Mouse (Mus musculus) midbrain, embryonic 13.5 days (tissue): ENCODE data around the gene Olfr1274-ps. TPM values are rescaled to one million over a fixed set of nuclear protein-coding genes. Genes with fewer than 3 reads are reported as not detected.
"Not testable (repeated sequence)": the region's sequence is repeated elsewhere in the genome, so short reads cannot be mapped to it uniquely, and the experiment has no call there.

Source experiments
- ATAC-seq: fragments of 200-750 bp; cut with Nextera tagmentation; 2 replicates; pipeline ENCODE4 v1.8.0; 2017; ENCODE audit warnings: mild to moderate bottlenecking, moderate TSS enrichment, moderate library complexity
- H3K27ac ChIP-seq: fragments of 300-500 bp; sonication (generic); 2 replicates; pipeline ENCODE4 v1.5.1; 2015; ENCODE audit warnings: inconsistent platforms, mild to moderate bottlenecking, moderate library complexity
- H3K27me3 ChIP-seq: fragments of 300-500 bp; sonication (generic); 2 replicates; pipeline ENCODE4 v1.6.1; 2015; ENCODE audit warnings: mild to moderate bottlenecking, inconsistent platforms
- H3K36me3 ChIP-seq: fragments of 300-500 bp; sonication (generic); 2 replicates; pipeline ENCODE4 v1.6.1; 2015; ENCODE audit warnings: mild to moderate bottlenecking, inconsistent platforms
- H3K4me1 ChIP-seq: fragments of 300-500 bp; sonication (generic); replicated peaks from 2 replicates; pipeline ENCODE4 v1.6.1; 2015; ENCODE audit warnings: inconsistent platforms
- H3K4me2 ChIP-seq: fragments of 300-500 bp; sonication (generic); replicated peaks from 2 replicates; pipeline ENCODE4 v1.6.1; 2015; ENCODE audit warnings: moderate library complexity, mild to moderate bottlenecking, inconsistent platforms
- H3K4me3 ChIP-seq: fragments of 300-500 bp; sonication (generic); replicated peaks from 2 replicates; pipeline ENCODE4 v1.5.1; 2015; ENCODE audit warnings: mild to moderate bottlenecking, inconsistent platforms
- H3K9ac ChIP-seq: fragments of 300-500 bp; sonication (generic); replicated peaks from 2 replicates; pipeline ENCODE4 v1.6.1; 2015; ENCODE audit warnings: mild to moderate bottlenecking, inconsistent platforms
- H3K9me3 ChIP-seq: fragments of 300-500 bp; sonication (generic); 2 replicates; pipeline ENCODE4 v1.6.1; 2016; ENCODE audit warnings: mild to moderate bottlenecking, inconsistent platforms
- WGBS: fragments of 180-500 bp; shearing (Covaris S2); methylation state at CpG from one replicate; pipeline ENCODE4 v1.1.7; 2015; 5-methylcytosine and 5-hydroxymethylcytosine counted together
- polyA plus RNA-seq: library from polyadenylated mRNA; unstranded; fragments of >200 nt; fragmentation: Nextera tagmentation; extraction: Ambion mirVana; gene quantifications from 2 replicates; pipeline ENCODE4 v1.2.1, GENCODE M21; 2015

Gene Olfr1274-ps
- polyA plus RNA-seq, 1 experiment from 2014 or later, result not detected

- H3K4me3 ChIP-seq, H3K27me3 ChIP-seq, H3K27ac ChIP-seq, H3K9me3 ChIP-seq, H3K9ac ChIP-seq, H3K36me3 ChIP-seq, H3K4me1 ChIP-seq, ATAC-seq, H3K4me2 ChIP-seq: not testable (repeated sequence)
- 56% methylated on average over 4 of the region's 4 CpGs for WGBS
These were observed 43.3 kb downstream of the Olfr1274-ps start for GRCm38 (mm10) chr2:90441811-90442210.

GRCm38 (mm10) chr2:90443811-90444210, 45.3 kb downstream of the Olfr1274-ps start:
- Histone ChIP-seq H3K4me2 (no peak overlapping the region), H3K27ac (no peak overlapping the region), H3K27me3 (no peaks in the 10 kb centered on the region), H3K9me3 (no peaks in the 10 kb centered on the region), H3K36me3 (peaks cover 3% of the 10 kb centered on the region), H3K9ac (no peak overlapping the region), H3K4me1 (no peaks in the 10 kb centered on the region), H3K4me3 (no peak overlapping the region)
- no peak for ATAC-seq
- 89% methylated on average over 5 of the region's 5 CpGs for WGBS

- no peak overlapping the region for H3K4me3 ChIP-seq
- no peaks in the 10 kb centered on the region for H3K27me3 ChIP-seq
- H3K36me3 ChIP-seq, result peaks cover 34% of the 10 kb centered on the region
- H3K9ac ChIP-seq, result no peak overlapping the region
- no peaks in the 10 kb centered on the region for H3K4me1 ChIP-seq
- no peak overlapping the region for H3K27ac ChIP-seq
- no peaks in the 10 kb centered on the region for H3K9me3 ChIP-seq
- ATAC-seq, result no peak
- no peak overlapping the region for H3K4me2 ChIP-seq
- WGBS, result 88% methylated on average over 15 of the region's 15 CpGs
These were observed 50.7 kb downstream of the Olfr1274-ps start for GRCm38 (mm10) chr2:90448967-90449740.

GRCm38 (mm10) chr2:90452380-90452779, 53.9 kb downstream of the Olfr1274-ps start:
- no peaks in the 10 kb centered on the region for H3K9me3 ChIP-seq
- peaks cover 48% of the 10 kb centered on the region for H3K36me3 ChIP-seq
- 84% methylated on average over 3 of the region's 3 CpGs for WGBS
- H3K27ac ChIP-seq, result no peak overlapping the region
- ATAC-seq, result no peak
- no peaks in the 10 kb centered on the region for H3K4me1 ChIP-seq
- H3K27me3 ChIP-seq, result no peaks in the 10 kb centered on the region
- H3K4me3 ChIP-seq, result no peak overlapping the region
- no peak overlapping the region for H3K9ac ChIP-seq
- H3K4me2 ChIP-seq, result no peak overlapping the region

Other genes starting within 250 kb of the Olfr1274-ps start
- not detected in 2 replicates for gene Olfr1270, start 245.6 kb upstream of the Olfr1274-ps start, polyA plus RNA-seq
- not detected in 2 replicates for gene Olfr1506, start 174.2 kb upstream of the Olfr1274-ps start, polyA plus RNA-seq
- gene Olfr142, start 141.1 kb upstream of the Olfr1274-ps start, polyA plus RNA-seq, result not detected in 2 replicates
- not detected in 2 replicates for gene Olfr1271, start 127.7 kb upstream of the Olfr1274-ps start, polyA plus RNA-seq
- not detected in 2 replicates for gene Olfr1272, start 105.8 kb upstream of the Olfr1274-ps start, polyA plus RNA-seq
- gene Gm13769, start 76.5 kb upstream of the Olfr1274-ps start, polyA plus RNA-seq, result 0.07 TPM in 1 of 2 replicates, not detected in the other
- gene Ptprj, start 182.0 kb downstream of the Olfr1274-ps start, polyA plus RNA-seq, result 3.0 and 3.1 TPM in 2 replicates